Mouse (Mus musculus) frontal cortex, adult (tissue): Measurements from ENCODE around the gene Foxn3.
A peak's percentile ranks its signal among the peaks of the same experiment; 100 is the strongest.

Source experiments
- ATAC-seq: cut with Nextera tagmentation; 2 replicates; pipeline ENCODE4 v1.9.2; 2017; ENCODE audit warnings: mild to moderate bottlenecking, moderate library complexity, mixed read lengths; ENCODE audit not compliant: low TSS enrichment

Gene Foxn3

DNA sequence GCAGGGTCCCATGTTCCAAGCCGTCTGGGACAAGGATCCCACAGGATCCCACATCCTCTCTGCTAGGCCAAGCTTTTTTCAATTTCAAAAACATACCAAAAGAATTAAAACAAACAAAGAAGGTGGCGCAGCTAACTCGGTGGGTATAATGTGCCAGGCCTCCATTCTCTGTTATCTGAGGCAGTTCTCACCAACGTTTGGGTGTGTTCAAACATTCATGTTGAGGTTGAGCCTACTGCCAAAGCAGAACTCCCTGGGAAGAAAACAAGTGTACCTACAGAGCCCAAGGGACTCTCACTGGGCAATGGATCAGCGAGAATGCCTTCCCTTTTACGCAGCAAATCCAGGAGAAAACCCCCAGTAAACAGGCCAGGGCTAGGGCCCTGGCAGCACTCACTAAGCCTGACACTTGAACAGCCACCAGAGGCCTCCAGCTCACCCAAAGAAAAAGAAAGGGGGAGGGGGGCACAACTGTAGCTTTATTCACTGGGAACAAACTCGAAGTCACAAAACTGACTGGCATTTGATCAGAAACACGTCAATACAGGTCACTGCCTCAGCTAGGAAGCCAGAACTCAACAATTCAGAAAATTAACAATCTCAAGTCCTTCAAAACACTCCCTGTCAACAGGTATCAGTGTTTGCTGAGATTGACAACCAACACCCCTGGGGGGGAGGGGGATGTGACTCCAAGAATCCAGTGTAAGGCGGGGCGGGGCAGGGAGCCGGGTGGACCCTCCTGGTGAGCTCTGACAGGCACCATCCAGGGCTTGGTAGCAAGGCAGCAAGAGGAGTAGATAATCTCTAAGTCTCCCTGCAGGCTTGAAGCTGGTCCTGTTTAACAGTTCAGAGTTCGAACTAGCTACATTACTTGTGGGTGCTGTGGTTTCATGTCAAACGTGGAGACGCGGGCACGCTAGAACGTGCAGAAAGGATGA is 177.2 kb downstream of the Foxn3 start:
- no peak for ATAC-seq

DNA sequence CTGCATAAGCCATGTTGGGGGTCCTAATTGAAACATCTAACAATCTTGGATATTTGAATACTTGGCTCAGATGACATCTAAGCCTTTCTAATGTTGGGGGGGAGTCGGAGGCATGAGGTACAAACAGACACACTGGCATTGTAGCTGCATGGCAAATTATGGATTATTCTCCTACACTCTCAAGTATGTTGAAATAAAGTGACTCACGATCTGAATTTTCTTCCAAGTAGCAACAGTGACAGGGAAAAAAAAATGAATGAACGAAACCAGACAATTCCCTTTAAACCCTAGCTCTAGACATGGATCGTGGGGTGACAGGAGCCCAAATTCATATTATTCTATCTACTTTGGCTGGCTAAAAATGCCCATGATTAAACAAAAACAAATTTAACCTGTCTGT is 178.3 kb downstream of the Foxn3 start:
- ATAC-seq = no peak; the same call in 1 of the 2 replicates

DNA sequence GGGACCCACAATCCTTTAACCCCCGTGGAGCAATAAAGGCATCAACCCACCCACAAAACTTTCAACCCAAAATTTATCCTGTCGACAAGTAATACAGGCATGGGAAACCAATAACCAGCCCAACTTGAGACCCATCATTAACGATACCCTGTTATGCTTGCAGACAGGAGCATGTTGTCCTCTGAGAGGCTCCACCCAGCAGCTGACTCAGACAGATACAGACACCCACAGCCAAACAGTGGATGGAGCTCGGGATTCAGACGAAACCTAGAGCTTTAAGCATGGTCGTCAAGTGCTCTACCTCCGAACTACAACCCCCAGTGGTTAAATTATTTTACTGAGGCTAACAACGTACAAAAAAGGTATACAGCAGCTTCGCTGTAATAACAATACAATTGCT is 182.1 kb downstream of the Foxn3 start:
- no peak for ATAC-seq

DNA sequence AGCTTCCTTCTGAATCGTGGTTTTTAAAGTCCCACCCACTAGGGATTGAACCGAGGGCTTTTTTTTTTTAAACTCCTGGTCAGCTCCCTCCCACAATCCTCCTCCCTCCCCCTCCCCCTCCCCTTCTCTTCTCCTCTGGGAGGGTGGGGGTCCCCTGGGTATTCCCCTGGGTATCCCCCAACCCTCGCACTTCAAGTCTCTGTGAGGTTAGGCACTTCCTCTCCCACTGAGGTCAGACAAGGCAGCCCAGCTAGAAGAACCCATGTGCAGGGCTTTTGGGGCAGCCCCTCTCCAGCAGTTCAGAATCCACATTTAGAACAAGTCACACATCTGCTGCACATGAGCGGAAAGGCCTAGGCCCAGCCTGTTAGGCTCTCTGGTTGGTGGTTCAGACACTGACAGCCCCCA is 182.5 kb downstream of the Foxn3 start:
- no peak for ATAC-seq

DNA sequence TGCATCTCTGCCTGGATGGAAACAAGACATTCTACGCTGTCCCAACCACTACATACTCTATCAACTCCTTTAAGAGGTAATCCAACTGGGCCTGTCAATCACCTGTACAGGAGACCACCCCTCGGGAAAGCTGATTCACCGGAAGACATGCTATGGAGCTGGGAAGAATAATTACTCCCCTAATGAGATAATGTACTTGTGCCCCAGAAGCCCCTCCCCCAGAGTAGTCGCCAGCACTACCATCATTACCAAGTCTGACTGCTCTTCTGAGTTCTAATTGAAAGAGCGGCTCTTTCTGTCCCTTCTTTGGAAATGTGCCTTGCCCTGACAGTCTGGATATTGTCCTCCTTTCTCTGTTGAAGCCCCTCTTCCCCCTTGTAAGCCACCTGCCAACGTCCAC is 183.3 kb downstream of the Foxn3 start:
- ATAC-seq = no peak

DNA sequence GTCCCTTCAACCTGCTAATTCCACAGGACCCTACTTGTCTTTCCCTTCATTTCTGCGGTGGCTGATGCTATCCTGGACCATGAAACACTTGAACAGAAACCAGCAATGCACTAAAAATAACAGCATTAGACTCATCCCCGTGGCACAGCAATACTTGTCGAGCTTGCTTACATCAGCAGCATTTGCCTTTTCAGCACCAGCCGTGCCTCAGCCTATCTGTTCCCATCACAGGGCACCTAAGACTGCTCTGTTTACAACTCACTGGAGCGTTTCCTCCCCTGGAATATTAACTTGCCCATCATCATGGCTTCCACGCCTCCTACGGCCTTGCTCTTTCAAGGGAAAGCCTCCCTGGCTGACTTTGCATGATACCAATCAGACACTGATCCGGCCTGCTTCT is 185.1 kb downstream of the Foxn3 start:
- ATAC-seq = peak; percentile 41

DNA sequence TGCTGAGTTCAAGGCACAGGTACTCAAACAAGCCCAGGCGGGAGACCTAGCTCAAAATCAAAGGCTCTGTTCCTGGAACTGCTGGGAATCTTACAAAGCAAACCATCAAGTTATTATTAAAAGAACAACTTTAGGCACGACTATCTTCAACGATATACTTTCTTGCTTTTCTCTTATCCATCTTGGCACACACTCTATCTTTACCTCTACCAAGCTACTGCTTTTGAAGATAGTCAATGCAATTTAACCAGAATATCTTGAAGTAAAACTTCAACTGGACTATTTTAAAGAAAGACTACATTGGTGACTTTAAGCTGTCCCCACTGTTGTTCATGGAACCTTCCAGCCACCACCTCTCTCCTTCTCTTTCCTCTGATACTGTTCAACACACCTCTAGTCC is 185.7 kb downstream of the Foxn3 start:
- ATAC-seq = no peak

DNA sequence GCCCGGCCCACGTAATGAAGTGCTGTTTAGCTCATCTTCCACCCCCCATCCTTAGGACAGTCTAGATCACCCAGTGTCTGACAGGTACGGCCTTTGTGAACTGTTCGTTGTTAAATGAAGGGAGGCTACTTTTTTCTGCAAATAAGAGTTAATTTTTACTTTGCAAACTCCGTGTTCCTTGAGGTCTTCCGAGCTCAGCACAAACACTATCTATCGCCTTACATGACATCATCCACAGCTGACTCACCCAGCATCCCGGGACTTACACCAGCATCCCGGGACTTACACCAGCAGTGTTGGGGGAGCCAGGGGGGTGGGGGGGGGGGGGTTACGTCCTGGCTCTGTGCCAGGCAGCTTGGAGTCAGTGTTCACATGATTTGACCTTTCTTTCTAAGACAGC is 186.3 kb downstream of the Foxn3 start:
- ATAC-seq = no peak

DNA sequence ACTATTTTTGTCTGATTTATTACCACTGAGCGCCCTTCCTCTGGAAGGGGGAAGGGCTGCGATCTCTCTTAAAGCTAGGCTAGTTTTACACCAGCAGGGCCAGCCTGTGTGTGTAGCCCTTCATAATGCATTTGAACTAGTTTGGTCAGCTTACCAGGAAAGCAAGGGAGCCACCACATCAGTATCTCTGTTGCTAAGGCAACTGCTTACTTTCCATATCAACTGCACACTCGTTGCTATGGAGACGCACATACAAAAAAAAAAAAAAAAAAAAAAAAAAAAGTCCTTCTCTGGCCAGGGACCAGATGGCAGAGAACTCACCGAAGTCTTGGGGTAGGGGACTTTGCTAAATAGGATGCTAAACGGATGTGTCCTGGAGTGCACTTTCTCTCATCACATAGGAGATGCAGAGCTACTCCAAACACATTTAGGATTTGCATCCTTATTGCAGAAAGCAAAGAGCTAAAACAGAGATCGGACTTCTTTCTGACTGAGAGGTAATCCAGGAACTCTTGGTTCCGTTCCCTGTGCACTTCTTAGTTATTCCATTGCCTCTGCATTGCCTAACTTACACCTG is 187.4 kb downstream of the Foxn3 start:
- peak; percentile 77 for ATAC-seq

DNA sequence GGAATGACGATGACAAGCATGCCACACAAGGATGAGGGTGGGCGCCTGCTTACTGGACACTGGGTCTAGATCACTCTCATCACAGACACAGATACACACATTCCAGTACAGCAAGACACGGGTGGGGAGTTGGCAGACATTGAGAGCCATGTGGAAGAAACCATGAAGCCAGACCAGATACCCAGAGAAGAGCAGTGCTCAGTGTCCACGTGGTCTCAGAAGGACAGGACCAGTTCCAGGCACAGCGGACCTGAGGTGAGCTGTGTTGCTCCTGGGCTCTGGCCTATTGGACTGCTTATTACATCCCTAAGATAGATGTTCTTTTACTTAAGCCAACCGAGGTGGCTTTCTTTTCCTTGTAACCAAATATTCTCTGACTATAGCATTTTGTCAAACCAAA is 188.0 kb downstream of the Foxn3 start:
- ATAC-seq = no peak

DNA sequence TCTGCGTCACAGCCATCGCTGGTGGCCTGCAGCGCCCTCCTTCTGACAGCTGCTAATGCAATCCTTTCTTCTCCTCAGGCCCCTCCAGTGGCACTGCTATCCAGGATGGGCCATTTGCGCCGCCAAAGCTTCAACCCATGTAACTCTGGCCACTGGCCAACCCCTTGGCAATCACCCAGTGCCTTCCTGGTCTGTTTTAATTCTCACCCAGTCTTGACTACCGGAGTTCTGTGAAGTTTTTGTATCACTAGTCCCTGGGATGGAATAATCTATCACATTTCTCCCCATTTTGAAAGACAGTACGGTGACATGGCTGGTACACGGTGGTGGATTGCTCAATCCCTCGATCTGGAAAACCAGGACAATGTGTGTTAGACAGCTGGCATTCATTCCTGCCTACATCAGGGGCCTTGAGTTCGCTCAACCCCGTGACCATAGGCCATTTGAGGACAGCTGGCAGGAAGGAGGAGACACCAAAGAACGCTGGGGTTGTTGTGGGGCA is 189.2 kb downstream of the Foxn3 start:
- no peak for ATAC-seq

DNA sequence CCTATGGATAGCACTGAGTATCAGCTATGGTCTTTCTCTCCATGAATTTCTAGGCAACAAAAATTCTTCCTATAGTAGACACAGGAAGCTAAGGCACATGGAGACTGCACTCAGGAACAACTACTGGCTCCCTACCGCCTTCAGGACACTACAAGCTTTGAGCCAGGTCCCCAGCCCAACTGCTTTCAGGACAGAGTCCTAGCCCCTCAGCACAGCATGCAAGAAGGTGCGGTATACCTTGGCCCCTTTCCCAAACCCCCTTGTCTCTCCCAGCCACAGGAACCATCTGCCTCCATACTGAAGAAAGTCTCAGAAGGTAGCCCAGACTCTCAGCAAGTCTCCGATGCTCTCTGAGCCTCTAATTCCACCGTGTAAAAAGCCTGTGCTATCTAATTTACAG is 189.8 kb downstream of the Foxn3 start:
- no peak for ATAC-seq

DNA sequence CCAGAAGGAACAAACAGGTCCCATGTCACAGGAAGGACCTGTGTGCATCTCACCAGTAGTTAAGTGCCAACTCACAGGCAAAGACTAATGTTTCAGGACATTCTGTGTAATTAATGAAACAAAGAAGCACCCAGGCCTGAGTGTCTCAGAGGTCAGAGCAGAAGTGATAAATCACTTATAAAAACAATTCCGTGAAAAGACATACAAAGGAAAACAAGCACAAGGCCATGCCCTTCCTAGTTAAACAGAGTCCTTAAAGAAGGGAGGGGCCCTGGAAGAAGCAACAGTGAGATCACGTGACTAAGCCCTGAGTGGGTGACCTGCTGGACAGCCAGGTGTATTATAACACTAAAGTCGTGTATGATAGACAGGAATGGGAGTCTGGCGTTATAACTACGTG is 191.9 kb downstream of the Foxn3 start:
- ATAC-seq = no peak

DNA sequence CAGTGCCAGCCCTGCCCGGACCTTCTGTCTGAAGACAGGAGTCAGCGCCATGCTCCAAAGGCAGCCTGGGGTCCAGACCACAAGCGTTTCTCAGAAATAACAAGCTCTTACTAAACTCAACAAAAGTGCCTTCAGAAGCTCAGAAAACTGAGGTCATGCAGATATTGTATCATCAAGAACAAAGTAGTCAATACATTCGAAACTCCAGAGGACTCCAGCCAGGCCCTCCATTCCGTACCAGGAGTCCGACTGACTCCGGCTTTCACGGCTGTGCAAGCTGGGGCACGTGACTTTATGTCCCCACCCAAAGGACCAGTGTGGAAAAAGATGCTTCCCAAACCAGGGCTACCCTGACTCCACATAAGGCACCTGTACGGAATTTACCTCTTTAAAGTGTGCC is 195.1 kb downstream of the Foxn3 start:
- ATAC-seq = peak; percentile 32; the same call in 1 of the 2 replicates

DNA sequence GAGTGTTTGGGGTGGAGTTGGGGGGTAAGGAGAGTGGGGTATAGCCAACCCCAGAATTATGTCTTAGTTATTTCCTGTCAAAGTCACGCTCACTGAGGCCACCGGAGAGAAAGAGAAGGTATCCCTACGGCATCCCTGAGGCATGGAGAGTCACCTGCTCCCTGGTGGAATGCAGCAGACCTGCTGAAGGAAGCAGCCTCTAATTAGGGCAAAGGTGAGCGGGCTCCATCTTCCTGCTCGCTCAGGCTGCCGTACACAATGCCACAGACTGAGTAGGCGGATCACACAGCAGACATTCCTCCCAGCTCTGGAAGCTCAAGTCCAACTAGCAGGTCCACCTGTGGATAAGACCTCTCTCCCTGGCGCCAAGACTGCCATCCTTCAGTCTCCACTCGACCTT is 197.4 kb downstream of the Foxn3 start:
- ATAC-seq = no peak

DNA sequence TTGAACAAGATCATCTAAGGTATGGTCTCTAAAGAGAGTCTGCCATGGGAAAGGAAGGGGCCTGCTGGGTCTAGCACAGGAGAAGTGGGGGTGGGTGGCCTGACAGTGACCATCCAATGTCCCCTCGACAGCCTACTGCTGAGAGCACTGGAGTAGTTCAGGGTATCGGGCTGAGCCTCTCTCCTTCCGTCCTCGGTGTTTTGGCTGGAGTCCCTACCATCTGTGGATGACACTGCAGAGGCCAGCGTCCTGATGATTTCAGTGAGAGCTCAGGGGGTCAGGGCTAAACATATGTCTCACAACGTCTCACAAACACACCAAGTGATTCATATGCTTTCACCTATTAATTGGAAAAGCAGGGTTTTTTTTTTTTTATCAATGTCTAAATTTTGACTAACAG is 199.2 kb downstream of the Foxn3 start:
- no peak for ATAC-seq

DNA sequence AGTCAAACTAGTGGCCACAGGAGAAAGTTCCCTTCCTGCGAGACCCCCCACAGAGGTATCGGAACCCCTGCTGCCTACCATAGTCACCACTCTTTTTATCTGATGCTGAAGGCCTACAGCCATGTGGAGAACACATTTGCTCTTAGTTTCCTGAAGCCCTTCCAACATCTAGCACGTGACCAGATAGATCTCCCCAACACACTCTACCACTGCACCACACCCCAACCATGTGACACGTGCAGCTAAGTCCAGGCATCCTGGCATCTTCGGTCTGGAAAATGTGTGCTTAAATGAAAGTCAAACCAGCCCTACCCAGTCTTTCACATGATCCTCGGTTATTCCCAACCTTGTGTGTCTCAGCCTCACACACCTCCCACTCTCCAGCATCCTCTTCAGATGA is 200.4 kb downstream of the Foxn3 start:
- ATAC-seq = no peak

DNA sequence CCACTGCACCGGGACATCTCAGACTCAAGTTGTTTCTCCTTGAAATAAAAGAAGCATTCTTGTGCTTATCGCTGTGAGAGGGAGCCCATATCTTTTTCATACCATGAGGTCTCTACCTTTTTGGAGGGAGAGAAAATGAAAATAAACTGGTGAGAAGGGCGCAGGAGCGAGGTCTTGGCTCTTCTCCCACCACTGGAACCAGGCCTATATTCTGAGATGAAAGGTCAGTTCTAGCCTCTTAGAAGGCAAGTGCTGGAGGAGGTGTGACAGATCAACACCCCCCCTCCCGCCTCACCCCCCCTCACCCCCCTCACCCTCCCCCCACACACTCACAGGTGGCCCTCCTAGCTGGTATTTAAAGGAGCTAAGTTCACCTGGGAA is 201.6 kb downstream of the Foxn3 start:
- no peak for ATAC-seq

DNA sequence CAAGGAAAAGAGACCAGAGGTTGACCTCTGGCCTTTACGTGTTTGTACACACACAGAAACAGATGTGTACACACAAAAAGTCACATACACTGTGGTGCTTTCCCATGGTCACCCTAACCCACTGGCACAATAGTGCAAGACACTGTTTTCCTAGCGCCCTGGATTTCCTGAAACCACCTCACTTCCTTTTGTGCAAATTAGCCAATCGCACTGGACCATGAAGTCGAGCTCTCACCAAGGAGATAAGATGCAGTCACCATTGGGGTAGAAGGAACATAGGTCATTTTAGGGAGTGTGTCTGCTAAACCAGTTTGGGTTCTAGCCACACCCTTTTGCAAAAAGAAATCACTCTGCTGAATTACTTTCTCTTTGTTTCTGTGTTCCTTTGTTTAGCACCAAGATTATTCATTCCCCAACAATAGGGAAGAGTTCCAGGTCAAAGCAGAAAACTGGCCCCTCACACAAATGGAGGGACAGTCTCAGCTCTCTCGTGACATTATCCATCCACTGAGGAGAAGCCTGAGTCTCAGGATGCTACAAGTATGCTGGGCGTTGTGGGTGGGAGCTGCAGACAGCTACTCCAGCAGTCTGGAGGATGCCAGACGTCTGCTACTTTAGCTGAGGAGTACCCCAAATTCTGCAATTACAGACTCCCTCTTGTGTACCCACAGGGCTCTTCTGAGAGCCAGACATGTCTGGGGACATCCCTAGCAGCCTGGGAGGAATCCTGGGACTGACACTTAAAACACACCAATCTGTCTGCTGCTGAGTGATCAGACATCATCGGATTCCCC is 202.2 kb downstream of the Foxn3 start:
- ATAC-seq = peak; percentile 53

DNA sequence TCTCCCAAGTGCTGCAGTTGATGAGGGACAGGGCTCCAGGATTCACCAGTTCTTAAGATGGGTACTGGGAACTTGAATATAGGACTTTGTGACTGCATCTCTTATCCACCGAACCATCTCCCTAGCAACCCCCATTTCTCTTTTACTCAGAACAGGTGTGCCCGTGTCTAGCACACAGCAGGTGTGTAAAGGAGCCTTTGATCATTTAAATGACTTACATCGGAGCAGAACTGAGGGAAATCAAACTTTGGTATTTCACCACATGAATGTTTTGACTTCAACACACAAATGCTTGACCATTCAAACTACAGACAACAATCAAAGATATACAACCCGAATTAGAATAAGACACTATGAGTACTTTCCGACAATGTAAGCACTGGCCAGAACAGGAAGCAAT is 204.7 kb downstream of the Foxn3 start:
- ATAC-seq = no peak

DNA sequence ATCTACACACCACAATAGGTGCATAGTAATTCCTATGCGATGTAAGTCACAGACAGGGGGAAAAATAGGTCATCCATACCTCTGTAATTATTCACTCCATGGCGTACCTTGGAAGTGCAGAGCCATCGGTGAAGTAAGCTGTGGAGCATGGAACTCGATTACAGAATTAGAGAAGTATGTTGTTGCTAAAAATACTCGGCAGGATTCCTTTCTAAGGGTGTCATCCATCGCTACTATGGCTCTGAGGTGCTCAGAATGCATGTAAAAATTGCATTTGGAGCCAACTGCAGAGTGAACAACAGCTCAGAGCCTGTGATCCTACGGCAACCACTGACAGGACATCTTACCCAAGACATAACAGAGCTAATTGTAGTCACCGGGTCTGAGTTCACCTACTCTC is 206.7 kb downstream of the Foxn3 start:
- ATAC-seq = 0 out of 2 replicates have a peak, but pooled peaks have one; percentile 15

DNA sequence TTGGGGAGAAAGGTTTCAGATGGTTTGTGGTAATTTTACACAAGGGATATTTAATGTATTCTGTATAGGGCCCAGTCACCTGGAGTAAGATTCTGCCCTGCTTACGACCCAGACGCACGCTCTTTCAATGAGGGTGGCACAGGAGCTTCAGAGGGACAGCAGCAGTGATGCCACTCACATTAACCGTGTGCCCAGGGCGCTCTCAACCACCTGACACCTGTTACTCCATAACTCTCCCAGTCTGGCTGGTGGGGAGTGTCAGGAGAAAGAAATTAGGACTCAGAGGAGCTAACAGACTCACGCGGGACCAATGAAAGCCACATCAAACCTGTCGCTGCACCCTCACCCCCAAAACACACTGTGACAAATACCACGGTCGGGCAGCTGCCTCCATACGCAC is 209.7 kb downstream of the Foxn3 start:
- ATAC-seq = no peak

DNA sequence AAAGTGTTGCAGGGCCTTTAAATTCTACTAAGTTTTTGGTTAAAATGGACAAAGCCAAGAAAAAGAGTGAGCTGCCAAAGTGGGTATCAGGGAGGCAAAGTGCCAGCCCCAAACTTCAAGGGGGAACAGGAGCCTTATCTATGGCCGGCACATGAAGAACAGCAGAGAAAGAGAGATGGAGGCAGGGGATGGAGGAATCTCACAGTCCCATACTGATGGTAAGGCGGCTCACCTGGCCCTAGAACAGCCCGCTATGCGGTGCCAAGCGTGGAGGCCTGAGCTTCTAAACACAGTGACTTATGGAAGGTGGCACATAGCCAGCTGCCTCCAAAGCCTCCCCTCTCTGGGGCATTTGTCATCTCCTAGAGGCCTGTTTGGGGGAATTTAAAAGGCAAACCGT is 210.8 kb downstream of the Foxn3 start:
- no peak for ATAC-seq
